Mouse (Mus musculus) midbrain, embryonic 12.5 days (tissue): ENCODE results near the gene Asap2. TPM values are rescaled to one million over a fixed set of nuclear protein-coding genes. Genes with fewer than 3 reads are reported as not detected.

Source experiments
- ATAC-seq: fragments of 200-750 bp; cut with Nextera tagmentation; 2 replicates; pipeline ENCODE4 v1.8.0; 2017; ENCODE audit warnings: low read depth, moderate TSS enrichment, moderate library complexity; ENCODE audit not compliant: low FRiP score
- H3K27ac ChIP-seq: fragments of 300-500 bp; sonication (generic); replicated peaks from 2 replicates; pipeline ENCODE4 v1.5.1; 2016; ENCODE audit warnings: mild to moderate bottlenecking
- H3K27me3 ChIP-seq: fragments of 300-500 bp; sonication (generic); 2 replicates; pipeline ENCODE4 v1.6.1; 2016; ENCODE audit warnings: mild to moderate bottlenecking
- H3K36me3 ChIP-seq: fragments of 300-500 bp; sonication (generic); 2 replicates; pipeline ENCODE4 v1.6.1; 2016
- H3K4me1 ChIP-seq: fragments of 300-500 bp; sonication (generic); 2 replicates; pipeline ENCODE4 v1.6.1; 2016
- H3K4me2 ChIP-seq: fragments of 300-500 bp; sonication (generic); replicated peaks from 2 replicates; pipeline ENCODE4 v1.6.1; 2016; ENCODE audit warnings: mild to moderate bottlenecking, moderate library complexity
- H3K4me3 ChIP-seq: fragments of 300-500 bp; sonication (generic); 2 replicates; pipeline ENCODE4 v1.5.1; 2016; ENCODE audit warnings: mild to moderate bottlenecking
- H3K9ac ChIP-seq: fragments of 300-500 bp; sonication (generic); replicated peaks from 2 replicates; pipeline ENCODE4 v1.6.1; 2016; ENCODE audit warnings: mild to moderate bottlenecking, moderate library complexity
- H3K9me3 ChIP-seq: fragments of 300-500 bp; sonication (generic); 2 replicates; pipeline ENCODE4 v1.6.1; 2016; ENCODE audit warnings: mild to moderate bottlenecking
- WGBS: fragments of 180-500 bp; shearing (Covaris S2); methylation state at CpG from one replicate; pipeline ENCODE4 v1.1.7; 2016; 5-methylcytosine and 5-hydroxymethylcytosine counted together
- polyA plus RNA-seq: library from polyadenylated mRNA; unstranded; fragments of >200 nt; fragmentation: Nextera tagmentation; extraction: Ambion mirVana; gene quantifications from 2 replicates; pipeline ENCODE4 v1.2.1, GENCODE M21; 2016

Asap2 gene
- polyA plus RNA-seq, 1 experiment from 2014 or later, result 15.2 TPM

DNA sequence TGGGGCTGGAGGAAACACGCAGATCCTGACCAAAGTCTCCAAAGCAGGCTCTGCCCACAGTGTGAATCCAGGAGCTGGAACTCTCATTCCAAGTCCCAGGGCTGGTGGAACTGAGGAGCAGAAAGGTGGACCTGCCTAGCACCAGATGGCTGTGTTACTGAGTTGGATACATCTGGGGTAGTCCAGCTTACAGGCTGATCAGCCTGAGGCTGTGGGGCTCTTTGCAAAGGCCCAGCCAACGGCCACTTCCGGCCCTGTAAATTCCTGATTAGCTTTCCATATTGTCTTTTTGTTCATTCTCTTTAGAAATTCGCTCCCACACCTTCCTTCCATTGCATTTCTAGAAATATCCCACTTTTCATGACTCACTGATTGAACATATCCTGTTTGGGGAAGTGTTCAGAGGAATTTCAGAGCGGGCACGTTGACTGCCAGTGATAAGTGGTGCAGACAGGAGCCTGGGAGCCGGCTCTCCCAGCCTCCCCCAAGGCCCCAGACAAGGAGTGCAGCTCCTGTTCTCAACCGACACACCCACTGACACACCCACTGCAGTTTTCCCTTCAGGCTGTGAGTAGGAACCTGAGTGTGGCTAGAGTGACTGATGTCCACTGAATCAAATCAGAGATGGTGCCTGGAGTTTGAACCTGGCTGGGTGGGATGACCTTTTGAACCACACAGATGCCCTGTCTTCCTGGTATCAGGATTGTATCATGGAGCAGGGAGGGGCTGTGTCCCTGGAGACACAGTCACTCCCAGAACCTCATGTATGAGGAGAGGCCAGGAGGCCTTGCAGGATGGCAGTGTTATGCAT is 145.6 kb downstream of the Asap2 start:
- Histone ChIP-seq H3K9ac (no peak overlapping the region), H3K27ac (no peak overlapping the region), H3K27me3 (no peaks in the 10 kb centered on the region), H3K4me3 (no peak overlapping the region), H3K9me3 (no peaks in the 10 kb centered on the region), H3K4me2 (no peak overlapping the region), H3K4me1 (peaks cover 58% of the 10 kb centered on the region), H3K36me3 (no peaks in the 10 kb centered on the region)
- no peak for ATAC-seq
- 76% methylated on average over 8 of the region's 8 CpGs for WGBS

- Histone ChIP-seq H3K9me3 (no peaks in the 10 kb centered on the region), H3K36me3 (no peaks in the 10 kb centered on the region), H3K4me1 (peaks cover 53% of the 10 kb centered on the region), H3K9ac (no peak overlapping the region), H3K4me2 (no peak overlapping the region), H3K27ac (no peak overlapping the region), H3K4me3 (no peak overlapping the region), H3K27me3 (no peaks in the 10 kb centered on the region)
- no peak for ATAC-seq
- WGBS, result 85% methylated on average over 2 of the region's 2 CpGs
Observed at GRCm38 (mm10) chr12:21136462-21136751, 146.1 kb downstream of the Asap2 start.

GRCm38 (mm10) chr12:21139560-21139959 is 149.3 kb downstream of the Asap2 start:
- no peak for ATAC-seq
- 75% methylated on average over 4 of the region's 4 CpGs for WGBS
- Histone ChIP-seq H3K36me3 (no peaks in the 10 kb centered on the region), H3K9ac (no peak overlapping the region), H3K4me1 (peaks cover 24% of the 10 kb centered on the region), H3K27me3 (no peaks in the 10 kb centered on the region), H3K9me3 (no peaks in the 10 kb centered on the region), H3K27ac (no peak overlapping the region), H3K4me3 (no peak overlapping the region), H3K4me2 (no peak overlapping the region)

DNA sequence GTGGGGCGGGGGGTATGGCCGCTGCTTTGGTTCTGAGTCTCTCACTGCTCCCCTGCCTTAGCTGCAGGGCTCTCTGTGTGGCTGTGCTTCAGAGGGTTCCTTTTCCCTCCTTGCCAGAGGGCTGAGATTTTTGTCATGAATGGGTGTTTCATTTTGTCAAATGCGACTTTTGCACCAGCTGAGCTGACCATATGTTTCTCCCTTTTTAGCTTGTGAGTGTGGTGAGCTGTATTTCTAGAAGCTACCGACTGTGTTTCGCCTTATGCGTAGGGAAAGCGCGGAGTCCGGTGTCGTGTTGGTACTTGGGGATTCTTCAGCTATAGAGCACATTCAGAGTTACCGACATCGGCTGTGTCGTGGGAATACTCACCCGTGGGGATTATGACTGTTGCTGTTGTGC is 149.9 kb downstream of the Asap2 start:
- Histone ChIP-seq H3K9ac (no peak overlapping the region), H3K4me2 (no peak overlapping the region), H3K4me3 (no peak overlapping the region), H3K9me3 (no peaks in the 10 kb centered on the region), H3K4me1 (peaks cover 20% of the 10 kb centered on the region), H3K27ac (no peak overlapping the region), H3K27me3 (no peaks in the 10 kb centered on the region), H3K36me3 (0 out of 2 replicates have a peak, but pooled peaks cover 3% of the 10 kb centered on the region)
- WGBS, result 91% methylated on average over 14 of the region's 14 CpGs
- ATAC-seq, result no peak

DNA sequence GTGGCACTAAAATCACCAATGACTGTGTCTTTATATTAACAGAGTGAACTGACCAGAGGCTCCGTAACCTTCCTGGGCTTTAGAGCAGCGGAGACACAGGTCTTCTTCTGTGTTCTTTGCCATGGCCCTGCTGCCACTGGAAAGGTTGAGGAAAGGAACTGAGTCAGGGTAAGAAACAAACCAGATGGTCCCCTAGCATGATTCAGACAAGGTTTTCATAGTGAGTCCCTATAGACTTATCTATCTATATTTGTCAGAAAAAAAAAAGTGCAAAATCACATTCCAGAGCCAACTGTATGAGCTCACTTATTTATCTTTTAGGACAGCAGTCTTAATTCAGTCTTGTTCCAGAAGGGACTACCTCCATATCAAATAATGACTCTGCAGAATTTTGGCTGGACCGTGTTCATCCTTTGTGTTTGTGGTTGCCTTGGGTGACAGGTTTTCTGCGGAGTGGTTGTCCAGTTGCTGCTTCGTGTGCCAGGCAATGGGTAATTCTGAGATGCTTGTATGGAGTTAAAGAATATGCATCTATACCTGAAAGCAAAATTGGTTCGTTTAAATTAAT is 150.6 kb downstream of the Asap2 start:
- H3K9ac ChIP-seq, result no peak overlapping the region
- H3K27me3 ChIP-seq, result no peaks in the 10 kb centered on the region
- WGBS, result 94% methylated on average over 6 of the region's 6 CpGs
- no peak overlapping the region for H3K27ac ChIP-seq
- 0 out of 2 replicates have a peak, but pooled peaks cover 4% of the 10 kb centered on the region for H3K36me3 ChIP-seq
- no peak for ATAC-seq
- no peaks in the 10 kb centered on the region for H3K9me3 ChIP-seq
- H3K4me1 ChIP-seq, result peaks cover 20% of the 10 kb centered on the region
- H3K4me2 ChIP-seq, result no peak overlapping the region
- H3K4me3 ChIP-seq, result no peak overlapping the region

DNA sequence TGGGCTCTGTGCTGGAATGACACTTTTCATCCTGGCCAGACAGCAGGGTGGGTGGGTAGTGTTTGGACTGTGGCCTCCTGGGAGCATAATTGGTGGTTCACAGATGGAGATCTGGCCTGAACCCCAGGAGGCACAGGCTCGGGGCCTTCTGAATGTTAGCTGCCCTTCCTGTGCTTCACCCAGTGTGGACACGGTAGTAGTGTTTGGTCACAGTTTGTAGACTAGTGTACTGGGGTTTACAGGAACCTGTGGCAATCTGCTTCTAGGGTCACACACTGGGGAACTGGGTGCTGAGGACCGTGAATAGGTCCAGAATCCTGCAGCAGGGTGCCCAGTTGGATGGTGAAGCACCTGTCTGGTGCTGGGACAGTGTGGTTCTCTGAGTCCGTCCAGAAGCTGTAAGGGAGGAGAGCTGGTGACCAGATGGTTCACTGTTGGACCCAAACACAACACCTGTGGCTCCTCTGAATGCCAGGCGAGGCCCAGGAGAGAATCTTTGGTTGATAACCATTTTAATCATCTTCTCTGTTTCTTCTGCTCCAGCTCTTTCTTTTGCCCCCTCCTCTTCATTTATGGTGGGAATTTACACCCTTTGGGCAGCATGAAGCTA is 151.5 kb downstream of the Asap2 start:
- Histone ChIP-seq H3K4me1 (peaks cover 19% of the 10 kb centered on the region), H3K36me3 (0 out of 2 replicates have a peak, but pooled peaks cover 4% of the 10 kb centered on the region), H3K4me3 (no peak overlapping the region), H3K9ac (no peak overlapping the region), H3K4me2 (no peak overlapping the region), H3K9me3 (no peaks in the 10 kb centered on the region), H3K27ac (no peak overlapping the region), H3K27me3 (no peaks in the 10 kb centered on the region)
- no peak for ATAC-seq
- WGBS, result 85% methylated on average over 5 of the region's 5 CpGs

DNA sequence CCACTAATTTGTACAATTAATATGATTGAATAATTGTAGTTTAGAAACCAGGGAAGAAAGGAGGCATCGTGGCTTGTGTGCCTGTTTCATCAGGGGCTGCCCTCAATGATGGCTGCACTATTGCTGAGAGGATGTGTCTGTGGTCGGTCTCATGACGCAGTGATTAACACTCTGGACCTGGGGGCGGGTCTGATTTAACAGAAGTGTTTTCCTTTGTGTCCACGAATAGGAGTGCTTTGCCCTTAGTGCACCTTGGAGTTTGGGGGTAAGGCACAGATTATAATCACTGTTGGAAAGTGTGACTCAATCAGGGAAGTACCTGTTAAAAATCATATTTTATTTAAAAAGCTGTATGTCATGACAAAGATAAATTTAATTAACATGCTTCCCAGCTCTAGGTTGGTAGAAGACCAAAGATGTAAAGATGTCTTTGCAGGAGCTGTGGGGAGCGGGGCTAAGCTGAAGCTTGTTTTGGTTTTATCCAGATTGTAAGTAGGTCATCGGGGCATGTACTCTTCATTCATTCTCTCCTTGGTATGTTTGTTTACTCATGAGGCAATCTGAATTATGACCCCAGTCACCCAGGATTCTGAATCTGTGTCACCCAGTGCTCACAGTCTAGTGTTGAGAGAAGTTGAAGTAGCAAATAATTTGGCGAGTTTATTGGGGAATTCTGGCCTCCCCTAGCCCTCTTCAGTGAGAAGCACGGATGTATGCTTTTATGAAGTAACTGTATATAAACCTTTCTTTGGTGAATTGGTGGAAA is 152.4 kb downstream of the Asap2 start:
- Histone ChIP-seq H3K27ac (no peak overlapping the region), H3K9ac (no peak overlapping the region), H3K9me3 (no peaks in the 10 kb centered on the region), H3K4me3 (no peak overlapping the region), H3K4me2 (no peak overlapping the region), H3K36me3 (0 out of 2 replicates have a peak, but pooled peaks cover 4% of the 10 kb centered on the region), H3K4me1 (peaks cover 21% of the 10 kb centered on the region), H3K27me3 (no peaks in the 10 kb centered on the region)
- WGBS, result 84% methylated on average over 9 of the region's 9 CpGs
- no peak for ATAC-seq

DNA sequence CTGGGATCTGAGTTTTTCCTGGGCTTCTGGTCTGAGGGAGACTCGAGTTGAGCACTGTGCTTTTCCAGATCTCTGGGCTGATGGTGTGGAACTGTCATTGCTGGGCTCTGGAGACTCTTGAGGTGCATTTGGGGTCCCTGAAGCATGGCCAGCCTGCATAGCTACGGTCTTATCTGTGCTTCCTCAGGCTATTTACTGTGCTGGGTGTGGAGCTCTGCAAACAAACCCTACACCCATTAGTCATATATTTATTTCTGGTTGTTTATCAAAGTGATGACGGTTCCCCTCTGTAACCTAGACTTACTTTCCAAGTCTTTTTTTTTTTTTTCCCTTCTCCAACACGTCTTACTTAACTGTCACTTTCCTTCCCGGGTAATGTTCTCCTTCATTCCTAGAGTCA is 154.3 kb downstream of the Asap2 start:
- Histone ChIP-seq H3K4me1 (peaks cover 12% of the 10 kb centered on the region), H3K36me3 (0 out of 2 replicates have a peak, but pooled peaks cover 4% of the 10 kb centered on the region), H3K4me3 (no peak overlapping the region), H3K27me3 (no peaks in the 10 kb centered on the region), H3K9me3 (no peaks in the 10 kb centered on the region), H3K4me2 (no peak overlapping the region), H3K9ac (no peak overlapping the region), H3K27ac (no peak overlapping the region)
- 93% methylated on average over 5 of the region's 5 CpGs for WGBS
- no peak for ATAC-seq

- Histone ChIP-seq H3K36me3 (0 out of 2 replicates have a peak, but pooled peaks cover 4% of the 10 kb centered on the region), H3K4me3 (no peak overlapping the region), H3K27ac (no peak overlapping the region), H3K9me3 (no peaks in the 10 kb centered on the region), H3K9ac (no peak overlapping the region), H3K4me2 (no peak overlapping the region), H3K4me1 (peaks cover 9% of the 10 kb centered on the region), H3K27me3 (no peaks in the 10 kb centered on the region)
- 92% methylated on average over 5 of the region's 5 CpGs for WGBS
- no peak for ATAC-seq
Observed at GRCm38 (mm10) chr12:21145050-21145449, 154.8 kb downstream of the Asap2 start.

DNA sequence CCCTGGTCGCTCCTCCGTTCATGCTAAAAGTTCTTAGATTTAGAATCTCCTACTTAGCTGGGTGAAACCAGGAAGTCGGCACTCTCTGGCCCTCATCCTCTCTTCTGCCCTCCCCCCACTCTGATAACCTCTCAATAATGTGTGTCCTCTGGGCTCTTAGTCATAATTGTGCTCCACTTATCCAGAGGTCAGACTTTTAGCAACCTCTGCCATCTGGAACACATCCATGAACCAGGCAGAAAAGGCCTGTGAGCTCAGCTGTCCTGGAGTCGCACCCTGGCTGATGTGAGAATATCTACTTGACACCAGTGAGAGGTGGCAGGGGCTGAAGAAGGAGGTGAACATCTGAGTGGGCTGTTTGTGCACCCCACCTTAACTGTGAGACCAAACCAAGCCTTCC is 156.6 kb downstream of the Asap2 start:
- 83% methylated on average over 4 of the region's 4 CpGs for WGBS
- H3K4me3 ChIP-seq, result no peak overlapping the region
- no peak for ATAC-seq
- H3K9me3 ChIP-seq, result no peaks in the 10 kb centered on the region
- H3K27me3 ChIP-seq, result no peaks in the 10 kb centered on the region
- H3K27ac ChIP-seq, result no peak overlapping the region
- H3K36me3 ChIP-seq, result 0 out of 2 replicates have a peak, but pooled peaks cover 4% of the 10 kb centered on the region
- no peak overlapping the region for H3K9ac ChIP-seq
- H3K4me2 ChIP-seq, result no peak overlapping the region
- peaks cover 5% of the 10 kb centered on the region; the same call in 1 of the 2 replicates for H3K4me1 ChIP-seq

GRCm38 (mm10) chr12:21153279-21153707 is 163.0 kb downstream of the Asap2 start:
- Histone ChIP-seq H3K27me3 (no peaks in the 10 kb centered on the region), H3K36me3 (no peaks in the 10 kb centered on the region), H3K9me3 (no peaks in the 10 kb centered on the region), H3K4me3 (no peak overlapping the region), H3K4me2 (no peak overlapping the region), H3K9ac (no peak overlapping the region), H3K27ac (no peak overlapping the region), H3K4me1 (peaks cover 8% of the 10 kb centered on the region)
- 79% methylated on average over 8 of the region's 8 CpGs for WGBS
- ATAC-seq, result no peak

GRCm38 (mm10) chr12:21155062-21155461 is 164.8 kb downstream of the Asap2 start:
- Histone ChIP-seq H3K27me3 (no peaks in the 10 kb centered on the region), H3K9ac (no peak overlapping the region), H3K4me1 (peaks cover 16% of the 10 kb centered on the region), H3K4me2 (no peak overlapping the region), H3K36me3 (no peaks in the 10 kb centered on the region), H3K4me3 (no peak overlapping the region), H3K9me3 (no peaks in the 10 kb centered on the region), H3K27ac (no peak overlapping the region)
- ATAC-seq, result no peak
- WGBS, result 77% methylated on average over 4 of the region's 4 CpGs
